Mouse (Mus musculus) T-helper 17 cell (primary cell): Measurements from ENCODE around the gene Vegfd.

Experiments used
- in situ Hi-C, 2 experiments: fragments of 300-600 bp; cut with MboI, MseI; formaldehyde crosslinking; loops; 1 replicate in 1 of 2; 2 replicates in 1 of 2; pipeline ENCODE4 v1.15.1; 2025; ENCODE audit warnings: high pct_unique_total_duplicates in 2 of 2

Gene Vegfd

DNA sequence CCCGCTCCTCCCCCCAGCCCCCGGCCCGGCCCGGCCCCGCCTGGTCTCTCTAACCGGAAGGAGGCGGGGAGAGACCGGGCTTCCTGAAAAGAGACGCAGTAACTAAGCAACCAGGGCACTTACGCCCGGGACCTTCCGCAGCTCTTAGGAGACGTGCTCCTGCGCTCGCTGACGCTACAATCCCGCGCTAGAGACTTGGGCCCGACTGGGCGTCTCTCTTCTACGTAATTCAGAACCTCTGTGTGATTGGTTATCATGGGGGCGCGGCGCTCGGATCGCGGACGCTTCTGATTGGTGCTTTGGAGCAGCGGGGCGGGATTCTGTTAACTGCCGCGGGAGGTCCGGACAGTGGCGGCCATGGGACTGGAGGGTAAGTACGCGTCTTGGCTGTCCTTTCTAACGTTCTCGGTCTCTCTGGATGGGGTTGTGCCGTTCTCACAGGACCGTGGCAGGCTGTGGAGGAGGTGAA, 46.3 kb downstream of the Vegfd start, which contains the start of gene Piga:
Piga (plus strand) TSS at position 317 of the 469 bp plus-strand sequence.
- in situ Hi-C loops, result loop anchor here in 1 of 2 experiments (10.0 kb wide), 1 partner anchor 345 kb away; the partner anchor contains the start of gene Siah1b

DNA sequence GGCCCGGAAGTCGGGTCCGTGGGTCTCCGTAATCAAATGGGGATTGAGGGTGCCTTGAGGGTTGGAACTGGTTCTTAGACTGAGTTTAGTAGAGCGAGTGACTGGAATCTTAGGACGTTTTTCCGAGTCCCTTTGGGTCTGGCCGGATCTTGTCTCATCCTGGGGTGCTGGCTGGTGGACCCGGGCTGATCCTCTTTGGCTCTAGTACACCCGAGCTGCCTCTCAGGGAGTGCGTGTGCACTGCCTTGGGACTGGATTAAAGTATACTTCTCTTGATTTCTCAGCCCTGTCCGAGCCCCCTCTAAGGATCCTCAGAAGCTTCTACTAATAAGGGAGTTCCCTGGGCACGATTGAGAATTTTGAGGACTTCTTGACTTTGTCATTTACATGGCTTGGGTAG, 46.8 kb downstream of the Vegfd start:
- in situ Hi-C loops, result loop anchor here in 1 of 2 experiments (10.0 kb wide), 1 partner anchor 345 kb away; the partner anchor contains the start of gene Siah1b

DNA sequence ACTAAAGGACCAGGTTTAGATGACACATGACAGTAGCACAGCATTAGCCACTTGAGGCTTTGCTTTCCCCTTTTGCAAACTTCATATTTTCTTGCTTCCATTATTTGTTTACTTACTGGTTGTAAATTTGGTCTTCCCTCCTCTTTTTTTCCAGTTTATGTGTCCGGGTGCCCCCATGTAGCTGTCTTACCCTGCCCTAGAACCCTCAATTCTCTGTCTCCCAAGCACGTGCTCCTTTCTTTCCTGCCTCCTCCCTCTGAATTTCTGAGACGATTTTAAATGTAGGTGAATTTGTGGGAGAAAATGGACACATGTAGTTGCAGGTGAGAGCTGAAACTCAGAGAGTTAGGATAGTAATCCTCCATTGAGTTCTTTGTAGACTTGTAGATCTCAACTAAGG, 47.3 kb downstream of the Vegfd start:
- in situ Hi-C loops, result no loop called here

DNA sequence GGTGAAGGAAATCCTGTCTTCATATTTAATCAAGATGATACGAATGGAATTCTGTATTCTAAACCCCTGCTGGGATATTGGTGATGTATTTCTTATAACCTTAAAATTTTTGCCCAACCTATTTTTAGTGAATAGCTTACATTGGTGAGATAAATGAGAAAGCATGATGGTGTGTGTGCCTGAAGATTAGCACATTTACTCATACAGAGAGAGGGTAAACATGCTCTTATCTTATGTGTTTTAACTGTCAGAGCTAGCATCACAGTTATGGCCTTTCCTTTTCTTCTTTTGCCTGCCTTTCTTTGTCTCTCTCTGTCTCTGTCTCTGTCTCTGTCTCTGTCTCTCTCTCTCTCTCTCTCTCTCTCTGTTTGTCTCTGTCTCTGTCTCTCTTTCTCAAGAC, 51.6 kb downstream of the Vegfd start:
- in situ Hi-C loops, result no loop called here

DNA sequence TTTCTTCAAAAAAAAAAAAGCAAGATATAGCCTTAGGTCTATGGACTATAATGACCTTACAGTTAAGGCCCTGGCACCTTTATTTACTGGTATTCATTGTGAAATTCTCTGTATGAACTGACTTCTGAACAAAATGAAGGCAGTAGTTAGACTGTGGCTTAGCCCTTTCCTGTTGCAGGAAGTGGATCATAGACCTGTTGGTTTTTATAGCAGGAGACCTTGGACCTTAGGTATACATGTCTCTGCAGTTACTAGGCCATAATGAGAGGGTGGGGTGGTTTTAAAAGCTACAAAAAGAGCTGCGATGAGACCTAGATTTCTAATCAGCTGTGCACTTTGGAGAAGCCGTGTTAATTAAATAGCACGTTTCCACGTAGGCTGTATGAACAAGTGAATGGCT, 54.1 kb downstream of the Vegfd start:
- in situ Hi-C loops, result no loop called here

DNA sequence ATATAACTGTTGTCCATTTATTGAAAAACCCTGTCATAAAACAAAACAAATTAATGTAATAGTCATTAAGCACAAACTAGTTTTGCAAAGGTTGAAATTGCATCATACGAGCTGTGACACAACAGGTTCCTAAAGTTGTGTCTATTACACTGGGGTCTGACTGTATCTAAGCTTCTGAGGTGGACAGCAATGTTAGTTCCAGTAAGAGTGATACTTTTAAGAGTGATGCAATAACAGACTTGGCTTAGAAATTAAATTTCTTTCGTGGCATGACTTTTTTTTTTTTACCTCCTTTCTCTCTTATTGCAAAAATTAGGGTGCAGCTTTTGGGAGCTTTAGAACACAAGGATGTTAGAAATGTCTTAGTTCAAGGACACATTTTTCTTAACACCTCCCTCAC, 55.0 kb downstream of the Vegfd start:
- in situ Hi-C loops, result no loop called here

DNA sequence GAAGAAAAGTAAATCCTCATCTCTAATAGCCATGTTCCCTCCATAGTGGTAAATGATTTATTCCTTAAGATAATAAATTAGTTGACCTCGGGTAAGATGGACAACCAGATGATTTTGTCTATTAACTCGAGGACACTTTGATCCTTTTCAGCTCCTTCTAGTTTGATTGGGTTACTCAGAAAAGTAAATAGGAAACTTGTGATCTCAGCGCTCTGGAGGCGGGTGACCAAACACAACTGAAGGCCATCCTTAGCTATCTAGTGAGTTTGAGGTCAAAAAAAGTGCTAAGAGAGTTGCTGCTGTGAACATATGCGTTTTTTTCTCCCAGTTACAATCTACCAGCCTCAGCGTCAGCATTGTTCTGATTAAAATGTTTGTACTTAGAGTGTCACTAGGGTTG, 57.4 kb downstream of the Vegfd start:
- in situ Hi-C loops, result no loop called here

DNA sequence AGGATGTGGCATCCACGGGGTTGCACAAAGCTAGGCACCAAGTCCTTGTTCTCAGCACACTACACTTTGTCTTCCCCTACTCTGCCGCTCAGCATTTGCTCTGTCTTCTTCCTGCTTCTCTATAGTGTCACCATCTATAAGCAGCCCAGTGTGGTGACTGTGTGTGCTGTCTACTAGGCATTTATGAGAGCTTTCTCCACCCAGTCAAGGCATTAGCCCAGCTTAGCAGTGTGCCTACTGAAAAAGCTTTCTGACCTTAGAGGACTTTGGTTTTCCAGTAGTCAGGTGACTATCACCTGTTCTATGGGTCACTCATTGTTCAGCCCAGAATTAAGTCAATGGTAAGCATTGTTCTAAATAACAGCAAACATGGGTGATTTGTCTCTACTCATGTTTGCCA, 58.0 kb downstream of the Vegfd start:
- in situ Hi-C loops, result no loop called here

DNA sequence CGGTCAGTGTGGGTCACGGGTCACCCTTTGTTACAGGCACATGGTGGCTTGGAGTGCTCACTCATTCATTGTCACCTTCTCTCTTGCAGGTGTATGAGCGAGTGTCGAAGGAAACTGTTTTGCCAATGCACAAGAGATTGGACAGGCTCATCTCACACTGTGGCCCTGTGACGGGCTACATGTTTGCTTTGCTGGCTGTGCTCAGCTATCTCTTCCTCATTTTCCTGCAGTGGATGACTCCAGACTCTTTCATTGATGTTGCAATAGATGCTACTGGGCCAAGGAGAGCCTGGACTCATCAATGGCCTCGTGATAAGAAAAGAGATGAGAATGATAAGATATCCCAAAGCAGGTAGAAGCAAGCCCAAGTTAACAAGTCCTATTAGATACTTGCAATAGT, 58.4 kb downstream of the Vegfd start:
- in situ Hi-C loops, result no loop called here

DNA sequence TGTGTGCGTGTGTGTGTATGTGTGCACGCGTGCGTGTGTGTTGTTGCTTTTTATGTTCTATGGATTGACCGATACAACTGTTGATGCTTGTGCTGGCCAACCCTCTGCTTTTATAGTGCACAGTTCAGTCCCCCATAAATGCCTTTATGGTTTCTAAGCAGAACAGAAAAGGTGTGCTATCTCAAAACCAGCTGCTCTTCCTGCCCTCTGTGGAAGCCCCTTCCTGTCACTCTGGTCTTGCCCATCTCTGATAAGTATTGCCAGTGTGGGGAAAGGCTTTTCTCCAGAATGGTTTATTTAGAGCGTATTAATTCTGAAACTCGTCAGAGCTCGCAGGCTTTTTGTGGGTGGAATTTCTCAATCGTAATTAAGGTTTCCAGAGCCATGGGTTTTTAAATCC, 59.5 kb downstream of the Vegfd start:
- in situ Hi-C loops, result no loop called here

DNA sequence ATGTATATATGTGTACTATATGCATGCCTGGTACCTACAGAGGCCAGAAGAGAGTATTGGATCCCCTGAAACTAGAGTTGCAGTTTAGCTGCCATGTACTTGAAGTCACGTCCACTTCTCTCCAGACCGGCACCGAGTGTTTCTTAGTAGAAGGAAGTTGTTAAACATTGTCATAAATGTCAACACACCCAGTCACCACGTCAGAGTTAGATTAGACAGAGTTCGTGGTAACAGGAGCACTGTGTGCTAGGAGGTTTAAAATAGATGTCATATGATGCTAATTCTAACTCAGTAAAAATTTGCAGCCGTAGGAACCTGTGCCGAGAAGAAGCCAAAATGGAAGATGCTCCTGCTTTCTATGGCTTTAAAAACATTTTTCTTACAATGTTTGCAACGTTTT, 63.5 kb downstream of the Vegfd start, which contains the start of gene Asb11:
Asb11 (plus strand) TSS at position 286 of the 400 bp plus-strand sequence.
- in situ Hi-C loops, result no loop called here

DNA sequence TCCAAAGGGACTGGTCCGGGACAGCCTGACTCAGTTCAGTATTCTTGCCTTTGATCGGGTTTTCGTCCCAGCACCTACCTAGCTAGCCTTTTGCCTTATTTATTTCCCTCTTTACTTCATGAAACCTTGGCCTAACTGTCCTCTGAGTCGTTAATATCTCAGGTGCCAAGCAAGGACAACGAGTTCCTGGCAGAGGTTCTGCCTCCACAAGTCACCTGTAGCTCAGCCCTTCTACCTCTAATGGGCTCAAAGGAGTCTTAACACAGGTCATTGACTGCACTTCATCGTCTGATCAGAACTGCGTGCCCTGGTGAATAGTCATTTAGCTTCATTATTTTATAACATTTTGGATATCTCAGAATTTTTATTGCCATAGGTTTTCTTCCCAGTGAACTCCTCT, 66.3 kb downstream of the Vegfd start:
- in situ Hi-C loops, result no loop called here

DNA sequence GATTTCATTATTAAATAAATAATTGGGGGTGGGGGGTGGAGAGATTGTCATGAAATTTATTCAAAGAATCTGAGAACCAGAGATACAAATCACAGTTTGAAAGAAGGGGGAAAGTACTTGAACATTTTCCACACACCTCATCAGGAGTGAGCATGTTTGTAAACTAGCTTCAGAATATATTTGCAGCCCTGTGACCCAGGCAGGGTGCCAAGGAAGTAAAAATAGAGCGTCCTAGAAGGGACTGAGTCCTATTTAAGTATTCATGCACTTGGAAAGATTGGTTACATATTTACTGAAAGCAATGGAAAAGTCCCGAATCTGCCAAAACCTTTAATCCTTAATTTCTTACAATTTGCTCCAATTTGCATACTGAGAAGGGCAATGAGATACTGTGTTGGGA, 67.0 kb downstream of the Vegfd start:
- in situ Hi-C loops, result no loop called here

DNA sequence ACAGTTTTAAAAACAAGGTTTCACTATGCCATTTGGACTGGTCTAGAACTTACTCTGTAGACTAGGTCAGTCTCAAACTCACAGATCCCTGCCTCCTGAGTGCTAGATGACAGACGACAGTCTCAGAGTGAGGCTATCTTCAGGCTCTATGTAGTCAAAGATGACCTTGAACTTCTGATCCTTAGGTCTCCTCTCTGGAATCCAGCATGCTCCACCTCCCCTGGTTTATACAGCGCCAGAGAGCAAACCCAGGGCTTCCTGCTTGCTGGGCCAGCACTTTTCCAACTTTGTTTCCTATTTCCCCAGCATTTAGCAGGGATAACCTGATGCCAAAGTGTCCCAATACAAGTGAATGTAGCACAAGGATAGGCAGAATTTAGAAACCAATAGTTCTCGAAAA, 67.5 kb downstream of the Vegfd start:
- in situ Hi-C loops, result no loop called here

DNA sequence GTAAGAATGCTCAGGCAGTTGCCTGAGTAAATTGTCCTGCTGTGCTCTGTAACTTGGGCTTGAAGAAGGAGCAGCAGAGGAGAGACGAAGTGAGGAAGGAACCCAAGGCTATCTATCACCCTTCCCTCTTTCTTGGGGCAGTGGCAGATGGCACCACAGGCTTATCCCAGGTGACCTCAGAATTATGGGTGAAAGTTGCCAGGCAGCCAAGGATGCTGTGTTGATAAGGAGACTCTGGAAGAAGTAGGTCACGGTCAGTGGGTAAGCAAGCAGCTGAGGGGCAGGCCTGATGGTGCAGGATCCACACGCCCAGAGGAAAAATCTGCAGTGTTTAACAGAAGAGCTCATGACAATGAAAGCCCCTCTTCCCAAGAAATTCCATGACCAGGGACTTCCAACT, 68.1 kb downstream of the Vegfd start:
- in situ Hi-C loops, result no loop called here

DNA sequence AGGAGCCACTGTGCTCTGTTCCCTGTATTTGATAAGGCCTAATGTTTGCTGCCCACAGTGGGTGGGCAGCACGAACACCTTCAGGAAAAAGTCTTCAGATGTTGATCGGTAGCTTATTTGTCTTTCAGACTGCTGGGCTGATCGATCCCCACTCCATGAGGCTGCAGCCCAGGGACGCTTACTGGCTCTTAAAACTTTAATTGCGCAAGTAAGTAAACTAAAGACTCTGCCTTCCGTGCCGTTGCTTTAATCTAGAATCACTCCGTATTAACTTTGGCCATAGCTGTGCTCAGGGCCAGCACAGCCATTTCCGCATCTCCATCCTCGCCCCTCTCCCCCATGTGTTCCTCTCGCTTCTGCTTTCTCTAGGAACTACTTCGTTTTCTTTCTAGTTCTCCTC, 72.4 kb downstream of the Vegfd start:
- in situ Hi-C loops, result loop anchor here in 1 of 2 experiments (5.0 kb wide), 1 partner anchor 263 kb away; no protein-coding TSS in a partner anchor

DNA sequence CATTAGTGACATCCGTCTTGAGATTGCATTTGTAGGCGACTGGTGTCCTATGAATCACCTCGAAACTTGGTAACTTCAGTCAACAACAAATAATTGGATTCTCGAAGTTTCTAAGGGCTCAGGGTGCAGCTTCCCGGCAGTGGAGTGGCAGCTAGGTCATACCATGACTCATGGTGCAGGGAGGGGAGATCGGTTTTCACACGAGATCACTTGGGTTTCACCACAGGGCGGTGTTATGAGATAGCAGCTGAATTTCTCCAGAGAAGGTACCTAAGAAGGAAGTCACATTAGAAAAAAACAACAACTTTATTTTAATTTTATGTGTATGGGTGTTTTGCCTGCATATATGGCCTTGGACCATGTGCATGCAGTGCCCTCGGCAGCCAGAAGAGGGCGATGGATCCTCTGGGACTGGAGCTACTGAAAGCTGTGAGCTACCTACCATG, 73.0 kb downstream of the Vegfd start:
- in situ Hi-C loops, result loop anchor here in 1 of 2 experiments (5.0 kb wide), 1 partner anchor 264 kb away; no protein-coding TSS in a partner anchor

DNA sequence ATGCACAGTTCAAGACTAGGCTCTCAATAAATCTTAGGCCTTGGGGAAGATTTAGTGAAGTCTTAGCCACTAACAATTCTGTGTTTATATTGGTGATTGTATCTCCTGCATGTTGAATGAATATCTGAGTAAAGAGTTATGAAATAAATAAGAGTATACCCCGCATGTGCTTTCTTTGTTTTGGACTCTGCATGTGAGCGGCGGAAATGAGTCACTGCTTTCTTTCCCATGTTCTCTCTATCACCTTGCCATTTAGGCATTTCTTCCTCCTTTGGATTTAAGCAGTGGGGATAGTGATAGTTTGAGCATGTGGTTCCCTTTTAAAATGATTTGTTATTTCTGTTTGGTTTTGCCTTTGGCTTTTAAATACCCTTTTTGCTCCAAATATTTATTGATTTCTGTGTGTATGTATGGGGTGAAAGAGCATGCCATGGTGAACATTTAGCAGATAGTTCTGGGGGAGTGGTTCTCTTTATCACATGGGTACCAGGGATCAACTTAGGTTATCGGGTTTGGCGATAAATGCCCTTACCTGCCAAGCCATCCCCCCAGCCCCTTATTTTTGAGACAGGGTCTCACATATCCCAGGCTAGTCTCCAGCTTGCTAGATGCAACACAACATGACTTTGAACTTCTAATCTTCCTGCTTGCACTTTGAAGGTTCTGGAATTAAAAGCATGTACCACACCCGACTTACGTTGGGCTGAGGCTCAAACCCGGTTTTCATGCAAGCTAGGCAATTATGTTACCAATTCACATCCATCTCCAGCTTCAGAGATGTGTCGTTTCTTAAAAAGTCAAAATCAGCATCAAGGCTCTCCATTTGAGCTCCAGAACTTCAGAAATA, 73.9 kb downstream of the Vegfd start:
- in situ Hi-C loops, result loop anchor here in 1 of 2 experiments (5.0 kb wide), 1 partner anchor 265 kb away; no protein-coding TSS in a partner anchor

DNA sequence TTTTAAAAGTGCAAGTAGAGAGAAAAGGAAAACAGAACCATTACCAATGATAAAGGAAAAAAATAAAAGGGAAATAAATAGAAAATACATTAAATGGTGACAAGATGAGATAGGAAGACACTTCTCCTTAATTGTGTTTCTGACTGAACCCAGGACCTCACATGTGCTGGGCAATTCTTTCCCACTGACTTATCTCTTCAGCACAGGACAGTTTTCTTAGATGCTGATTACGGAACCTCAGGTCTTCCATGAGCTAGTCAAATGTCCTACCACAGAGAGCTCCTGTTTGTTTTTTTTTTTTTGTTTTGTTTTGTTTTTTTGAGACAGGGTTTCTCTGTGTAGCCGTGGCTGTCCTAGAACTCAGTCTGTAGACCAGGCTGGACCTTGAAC, 74.5 kb downstream of the Vegfd start:
- in situ Hi-C loops, result loop anchor here in 1 of 2 experiments (5.0 kb wide), 1 partner anchor 265 kb away; no protein-coding TSS in a partner anchor

DNA sequence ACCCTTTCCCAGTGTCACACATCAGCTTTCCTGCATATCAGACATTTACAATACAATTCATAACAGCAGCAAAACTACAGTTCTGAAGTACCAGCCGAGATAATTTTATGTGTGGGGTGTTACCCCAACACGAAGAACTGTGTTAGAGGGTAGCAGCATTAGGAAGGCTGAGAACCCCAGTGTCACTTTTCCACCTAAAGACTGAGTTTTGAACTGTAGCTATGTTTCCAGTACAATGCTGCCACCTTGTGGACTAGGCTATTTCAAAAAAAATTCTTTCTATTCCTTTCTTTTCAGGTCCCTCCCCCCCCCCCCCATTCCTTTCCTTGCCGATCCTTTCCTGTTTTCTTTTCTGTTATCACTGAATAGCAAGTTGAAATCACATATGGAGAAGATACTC, 76.0 kb downstream of the Vegfd start:
- in situ Hi-C loops, result loop anchor here in 1 of 2 experiments (5.0 kb wide), 1 partner anchor 267 kb away; no protein-coding TSS in a partner anchor
